Mouse (Mus musculus) 416B (cell line): ENCODE measurements around the gene Rab29.
"Not testable (repeated sequence)": the region's sequence is repeated elsewhere in the genome, so short reads cannot be mapped to it uniquely, and the experiment has no call there.

Experiments used
- DNase-seq: peaks from one replicate; pipeline ENCODE4 v3.0.0; 2011; ENCODE audit warnings: low read depth

Gene Rab29

DNA sequence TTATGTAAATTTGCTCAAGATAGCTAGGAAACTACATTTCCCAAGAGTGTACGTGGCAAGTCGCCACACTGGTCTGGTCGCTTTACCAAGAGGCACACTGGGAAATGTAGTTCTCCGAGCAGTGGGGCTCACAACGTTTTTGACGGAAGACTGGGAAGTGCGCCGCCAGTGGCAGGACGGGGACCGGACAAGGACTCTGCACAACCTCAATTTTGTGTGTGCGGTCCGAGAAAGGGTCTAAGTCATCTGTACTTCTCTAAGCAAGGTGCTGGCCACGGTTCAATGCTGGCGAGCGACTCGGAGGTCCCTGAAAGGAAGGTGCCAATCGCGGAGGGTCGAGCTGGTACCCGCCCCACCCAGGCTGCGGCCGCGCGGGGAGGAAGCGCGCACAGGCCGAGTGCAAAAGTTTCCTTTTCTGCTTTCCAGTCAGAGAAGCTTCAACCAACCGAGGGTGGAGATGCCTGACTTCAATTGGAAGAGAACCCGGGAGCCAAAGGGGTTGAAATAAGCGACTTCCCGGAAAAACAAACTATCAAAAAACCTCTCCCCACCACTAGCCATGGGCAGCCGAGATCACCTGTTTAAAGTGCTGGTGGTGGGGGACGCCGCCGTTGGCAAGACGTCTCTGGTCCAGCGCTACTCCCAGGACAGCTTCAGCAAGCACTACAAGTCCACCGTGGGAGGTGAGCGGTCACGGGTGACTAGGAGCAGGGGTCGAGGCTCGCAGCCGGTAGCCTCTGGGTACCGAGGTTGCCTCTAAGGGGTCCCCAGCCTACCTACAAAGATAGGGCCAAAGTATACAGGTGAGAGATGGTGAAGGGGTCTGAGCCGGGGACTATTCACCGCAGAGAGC, at the start of gene Rab29:
Gene Rab29 (plus strand): TSS at position 132 of the 853 bp plus-strand sequence.
- DNase-seq, result peak; percentile 96

DNA sequence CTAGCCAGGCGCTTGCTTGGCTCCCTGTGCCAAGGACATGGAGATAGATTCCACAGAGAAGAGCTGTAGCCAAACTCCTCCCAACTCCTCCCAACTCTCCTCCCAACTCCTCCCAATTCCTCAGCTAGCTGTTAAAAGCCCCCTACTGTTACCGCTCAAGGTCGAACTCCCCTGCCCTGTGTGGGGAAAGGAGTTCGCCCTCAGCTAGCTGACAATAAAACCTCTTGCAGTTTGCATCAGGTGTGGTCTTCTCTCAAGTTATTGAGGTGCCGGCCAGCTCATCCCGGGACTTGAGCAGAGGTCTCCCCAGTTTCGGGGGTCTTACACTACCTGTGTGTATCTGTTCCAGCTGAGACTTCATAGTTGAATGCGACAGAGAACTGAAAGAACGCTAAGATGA, 46.7 kb upstream of the Rab29 start:
- not testable (repeated sequence) for DNase-seq

DNA sequence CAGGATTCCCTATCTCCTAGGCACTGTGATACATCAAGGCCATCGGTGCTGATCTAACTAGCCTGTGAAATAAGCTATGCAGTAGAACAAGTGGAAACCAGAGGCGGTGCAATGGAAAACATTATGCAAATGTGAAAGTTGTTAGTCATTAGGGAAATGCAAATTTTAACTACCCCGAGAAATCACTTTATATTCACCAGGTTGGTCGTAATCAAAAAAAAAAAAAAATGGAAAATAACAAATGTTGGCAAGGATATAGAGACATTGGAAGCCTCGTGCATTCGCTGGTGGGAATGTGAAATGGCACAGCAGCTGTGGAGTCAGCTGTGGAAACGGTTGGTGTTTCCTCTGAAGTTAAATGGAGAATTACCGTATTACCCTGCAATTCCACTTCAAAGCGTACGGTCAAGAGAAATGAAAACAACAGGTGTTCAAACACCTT, 46.1 kb upstream of the Rab29 start:
- DNase-seq, result no peak

DNA sequence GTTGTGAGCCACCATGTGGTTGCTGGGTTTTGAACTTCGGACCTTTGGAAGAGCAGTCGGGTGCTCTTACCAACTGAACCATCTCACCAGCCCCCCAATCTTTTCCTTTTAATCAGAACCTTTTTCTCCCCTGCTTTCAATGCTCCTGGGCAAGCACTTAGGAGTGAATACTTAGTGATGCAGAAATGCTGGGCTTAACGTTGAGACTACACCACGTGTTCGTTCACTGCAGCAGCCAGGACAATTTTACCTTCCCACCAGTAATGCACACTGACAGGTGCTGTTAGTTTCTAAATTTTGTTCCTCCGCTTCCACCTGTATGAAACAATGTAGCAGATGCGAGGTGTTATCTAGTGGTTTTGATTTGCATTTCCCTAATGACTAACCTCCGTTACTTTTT, 44.7 kb upstream of the Rab29 start:
- no peak for DNase-seq

DNA sequence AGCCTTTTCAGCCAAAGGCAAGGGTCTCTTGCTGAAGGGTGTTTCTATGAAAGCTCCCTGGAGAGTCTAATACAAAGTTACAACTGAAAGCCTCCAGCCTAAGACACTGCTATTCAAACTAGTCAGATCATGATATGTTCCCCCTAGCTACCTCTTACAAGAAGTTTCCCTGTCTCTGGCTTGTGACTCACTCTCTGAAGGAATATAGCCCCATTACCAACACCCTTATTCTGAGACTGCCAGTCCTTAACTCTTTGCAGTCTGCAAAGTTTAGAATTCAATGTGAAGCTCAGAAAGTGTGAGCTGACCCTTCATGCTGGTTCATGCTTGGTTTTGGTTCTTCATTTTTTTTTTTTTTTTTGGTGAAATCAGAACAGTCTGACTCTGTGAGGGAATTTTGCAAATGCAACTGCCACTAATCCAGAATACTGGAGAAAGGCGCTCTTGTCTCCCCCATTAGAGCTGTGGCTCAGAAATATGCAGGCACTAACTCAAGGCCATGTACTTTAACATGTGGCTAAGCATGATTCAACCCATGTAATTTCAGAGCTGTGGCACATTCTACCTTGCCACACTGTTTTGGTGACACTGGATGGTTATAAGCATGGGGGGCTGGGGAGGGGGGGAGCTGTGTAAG, 44.0 kb upstream of the Rab29 start:
- DNase-seq, result no peak

DNA sequence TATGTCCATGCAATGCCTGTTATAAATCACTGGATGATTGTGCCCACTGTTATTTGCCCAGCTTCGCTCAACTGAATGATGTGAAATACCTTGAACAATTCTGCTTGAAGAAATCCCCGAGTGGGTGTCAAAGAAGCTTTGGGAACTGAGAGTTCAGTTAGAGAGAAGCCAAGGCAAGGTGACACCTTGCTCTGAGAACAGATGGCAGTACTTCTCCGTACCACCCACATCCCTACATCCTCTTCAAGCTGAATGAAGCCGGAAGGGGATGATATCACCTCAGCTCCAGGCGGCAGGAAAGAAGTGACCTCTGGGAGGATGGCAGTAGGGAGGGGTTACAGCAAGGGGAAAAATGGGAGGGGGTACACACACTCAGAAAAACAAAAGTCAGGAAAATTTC, 43.5 kb upstream of the Rab29 start:
- no peak for DNase-seq

DNA sequence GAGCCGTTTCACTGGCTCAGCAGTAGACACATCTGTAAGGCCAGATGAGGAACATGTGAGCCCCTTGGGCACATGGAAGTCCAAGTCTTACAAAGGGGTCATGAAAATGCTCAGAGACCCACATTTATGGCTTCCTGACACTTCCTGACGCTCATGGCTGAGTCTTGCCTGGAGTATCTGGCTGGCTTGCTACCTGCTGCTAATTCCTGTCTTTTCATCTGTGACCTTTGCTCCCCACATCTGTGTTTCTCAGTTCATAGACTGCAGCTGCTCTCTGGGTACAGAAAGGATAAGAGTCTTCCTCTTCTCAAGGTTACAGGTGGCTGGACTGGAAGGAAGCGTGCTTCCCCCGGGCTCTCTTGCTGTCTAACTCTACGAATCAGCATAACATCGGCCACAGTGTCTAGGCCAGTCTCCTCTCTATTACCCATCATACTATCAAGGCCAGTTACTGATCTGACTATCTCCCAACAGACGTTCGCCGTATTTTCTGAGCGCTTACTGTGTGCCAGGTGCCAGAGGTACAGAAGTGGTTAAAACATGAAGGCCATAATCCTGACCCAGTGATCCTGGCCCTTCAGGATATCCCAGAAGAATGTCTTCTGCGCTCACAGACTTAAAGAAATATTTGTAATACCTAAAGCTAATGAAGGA, 42.4 kb upstream of the Rab29 start:
- DNase-seq, result no peak

DNA sequence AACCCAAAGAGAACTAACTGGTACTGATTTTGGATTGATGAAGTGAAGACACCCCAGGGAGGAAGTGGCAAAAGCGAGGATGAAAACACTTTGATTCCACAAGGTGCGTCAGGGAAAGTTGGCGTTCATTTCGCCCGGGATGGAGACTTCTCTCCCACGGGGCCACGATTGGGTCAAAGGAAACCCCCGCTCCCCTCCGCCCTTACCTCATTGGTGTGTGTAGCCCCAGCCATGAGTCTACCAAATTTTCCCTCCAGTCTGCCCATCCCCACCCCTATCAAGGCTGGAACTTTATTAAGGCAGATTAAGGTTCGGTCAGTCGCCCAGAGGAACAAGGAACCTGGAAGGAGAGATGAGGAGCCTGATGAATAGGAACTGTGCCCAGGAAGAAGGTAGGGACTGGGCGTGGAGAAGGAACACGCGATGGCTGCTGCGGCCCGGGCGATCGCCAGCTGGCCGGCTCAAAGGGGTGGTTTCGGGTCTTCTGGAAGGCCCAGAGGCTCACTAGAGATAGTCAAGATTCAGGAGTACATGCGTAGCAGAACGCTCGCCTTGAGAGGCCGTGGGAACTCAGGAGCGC, 39.7 kb upstream of the Rab29 start, which contains the start of gene Slc41a1:
Gene Slc41a1 (plus strand): TSS at position 287 of the 580 bp plus-strand sequence.
- DNase-seq, result no peak

DNA sequence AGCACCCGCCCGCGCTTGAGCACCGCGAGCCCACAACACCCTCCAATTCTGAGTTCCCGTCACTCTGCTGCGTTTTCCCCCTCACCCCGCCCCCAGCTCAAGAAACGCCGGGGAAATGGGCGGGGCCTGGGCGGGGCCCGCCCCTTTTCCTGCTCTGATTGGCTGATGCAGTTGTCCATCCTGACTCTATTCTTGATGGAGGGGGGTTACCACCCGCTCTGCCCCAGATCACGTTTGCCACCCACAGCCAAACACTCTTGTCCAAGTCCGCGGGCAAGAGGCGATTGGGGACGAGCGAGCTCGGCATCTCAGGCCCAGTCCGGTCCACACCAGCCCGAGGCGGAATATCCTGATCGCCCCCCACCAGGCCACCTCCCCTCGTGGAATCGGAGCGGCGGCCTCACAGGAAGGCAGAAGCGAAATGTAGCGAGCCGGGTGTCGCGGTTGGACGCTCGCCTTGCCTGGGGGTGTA, 39.2 kb upstream of the Rab29 start:
- DNase-seq, result peak; percentile 96

DNA sequence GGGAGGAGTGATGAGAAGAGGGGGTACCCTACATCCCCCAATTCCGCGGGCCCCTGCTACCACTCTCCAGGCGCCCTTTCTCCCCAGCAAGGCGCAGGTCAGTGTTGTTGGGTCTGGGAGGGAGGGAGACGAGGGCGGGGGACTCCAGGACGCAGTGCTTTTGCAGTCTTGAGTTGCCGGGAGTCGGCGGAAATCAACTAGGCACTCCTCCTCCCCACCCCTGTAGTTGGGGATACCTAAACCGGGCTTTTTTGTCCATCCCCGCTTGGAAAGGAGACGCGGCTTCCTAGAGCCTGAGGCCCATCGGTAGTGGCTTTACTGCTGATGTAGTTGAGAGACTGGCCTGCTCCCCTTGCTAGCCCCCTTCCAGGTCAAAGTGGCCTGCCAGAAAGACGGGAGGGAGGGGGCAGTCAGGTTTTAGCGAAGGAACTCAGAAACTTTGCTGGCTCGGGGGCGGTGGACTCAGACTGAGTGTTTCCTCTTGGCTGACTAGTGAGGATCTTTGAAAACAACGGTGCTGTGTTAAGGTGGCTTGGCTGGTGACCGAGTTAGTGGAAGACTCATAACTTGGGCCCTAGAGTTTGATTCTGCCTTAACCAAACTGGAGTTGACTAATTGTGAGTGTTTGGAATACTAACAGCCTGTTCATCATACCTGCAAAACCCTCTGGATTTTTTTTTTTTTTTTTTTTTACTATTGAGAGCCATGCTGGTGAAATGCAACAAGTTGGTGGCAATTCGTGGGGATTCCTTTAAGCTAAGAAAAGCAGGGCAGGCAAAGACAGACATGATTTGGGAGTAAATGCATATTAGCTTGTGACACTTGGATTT, 38.5 kb upstream of the Rab29 start:
- DNase-seq, result peak; percentile 72

DNA sequence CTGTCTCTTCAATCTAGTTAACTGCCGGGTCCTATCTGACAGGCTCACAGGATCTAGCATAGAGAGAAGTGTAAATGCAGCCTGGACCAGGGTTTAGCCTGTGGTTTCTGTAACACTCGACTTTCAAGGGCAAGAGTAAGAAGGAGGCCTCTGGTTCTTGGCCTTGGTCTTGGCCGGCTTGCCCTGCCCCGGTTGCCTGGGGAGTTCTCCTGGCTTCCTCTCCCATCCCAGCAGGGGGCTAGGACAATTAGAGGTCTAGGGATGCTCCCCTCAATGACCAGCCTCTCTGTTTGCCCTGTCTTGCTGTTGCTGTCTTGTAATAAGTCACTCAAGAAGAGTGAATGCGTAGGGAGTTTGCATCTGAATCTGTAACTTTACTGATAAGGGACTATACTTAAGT, 37.7 kb upstream of the Rab29 start:
- peak; percentile 29 for DNase-seq

DNA sequence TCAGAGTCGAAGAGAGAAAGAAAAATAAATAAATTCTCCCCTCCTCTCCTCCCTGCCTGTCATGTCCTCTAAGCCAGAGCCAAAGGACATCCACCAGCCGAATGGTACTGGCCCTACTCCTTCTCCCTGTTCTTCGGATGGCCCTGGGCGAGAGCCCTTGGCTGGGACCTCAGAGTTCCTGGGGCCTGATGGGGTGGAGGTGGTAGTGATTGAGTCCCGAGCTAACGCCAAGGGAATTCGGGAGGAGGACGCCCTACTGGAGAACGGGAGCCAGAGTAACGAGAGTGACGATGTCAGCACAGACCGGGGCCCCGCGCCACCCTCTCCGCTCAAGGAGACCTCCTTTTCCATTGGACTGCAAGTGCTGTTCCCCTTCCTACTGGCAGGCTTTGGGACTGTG, 36.5 kb upstream of the Rab29 start:
- no peak for DNase-seq

DNA sequence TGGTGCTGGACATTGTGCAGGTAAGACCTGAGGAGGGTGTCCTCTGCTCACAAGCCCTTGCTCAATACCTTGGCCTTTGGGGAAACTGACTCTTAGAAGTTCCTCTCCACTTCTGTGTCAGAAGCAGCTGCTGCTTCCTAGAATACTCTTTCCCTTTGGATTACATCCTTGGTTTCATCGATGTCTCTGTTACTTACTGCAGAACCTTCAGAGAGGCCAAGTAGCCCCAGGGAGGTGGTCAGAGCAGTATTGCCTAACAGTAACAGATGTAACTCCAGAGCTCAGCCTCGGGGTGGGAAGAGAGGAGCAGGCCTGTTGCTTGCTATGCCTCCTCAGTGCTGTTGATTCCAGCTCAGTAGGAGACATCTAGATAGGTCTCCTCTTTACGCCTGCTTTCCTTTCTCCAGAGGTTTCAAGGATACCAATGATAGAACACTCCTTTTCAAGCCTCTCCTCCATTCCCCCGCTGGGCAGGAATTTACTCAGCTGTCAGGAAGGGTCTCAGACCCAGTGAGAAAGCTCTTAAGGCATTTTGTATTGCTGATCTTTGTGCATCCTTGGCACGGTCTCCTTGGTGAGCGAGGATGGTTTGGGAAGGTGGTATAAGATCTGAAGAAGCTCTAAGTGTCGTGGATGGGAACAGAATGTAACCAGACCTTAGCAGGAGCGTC, 35.9 kb upstream of the Rab29 start:
- DNase-seq, result no peak

DNA sequence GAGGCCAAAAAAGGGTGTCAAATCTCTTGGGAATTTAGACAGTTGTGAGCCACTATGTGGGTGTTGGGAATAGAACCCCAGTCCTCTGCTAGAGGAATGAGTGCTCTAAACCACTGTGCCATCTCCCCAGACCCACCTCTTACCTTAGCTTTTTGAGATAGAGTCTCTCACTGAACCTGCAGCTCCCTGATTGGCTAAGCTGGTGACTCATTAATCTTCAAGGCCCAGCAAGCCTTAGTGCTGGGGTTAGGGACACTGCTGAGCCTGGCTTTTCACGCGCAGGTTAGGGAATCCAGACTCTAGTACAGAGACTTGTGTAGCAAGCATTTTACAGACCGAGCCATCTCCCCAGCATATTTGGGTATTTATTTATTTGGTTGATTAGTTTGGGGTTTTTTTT, 30.0 kb upstream of the Rab29 start:
- DNase-seq, result peak; percentile 35

DNA sequence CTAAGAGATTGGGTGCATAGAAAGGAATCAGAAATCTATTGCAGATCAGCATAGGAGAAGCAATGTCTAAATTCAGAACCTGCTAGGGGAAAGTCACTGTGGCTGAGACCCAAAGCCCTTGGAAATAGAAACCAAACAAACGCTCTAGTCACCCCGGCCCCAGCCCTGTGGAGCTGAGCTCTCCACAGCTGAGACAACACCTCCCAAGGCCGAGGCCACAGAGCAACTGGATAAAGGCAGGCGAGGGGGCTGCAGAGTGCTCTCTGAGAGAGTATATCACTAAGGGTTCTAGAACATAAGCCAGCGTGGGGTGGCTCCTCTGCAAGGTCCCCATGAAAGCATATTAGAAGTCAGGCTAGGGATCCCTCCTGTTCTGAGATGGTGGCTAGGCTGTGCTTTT, 28.5 kb upstream of the Rab29 start:
- DNase-seq, result no peak

DNA sequence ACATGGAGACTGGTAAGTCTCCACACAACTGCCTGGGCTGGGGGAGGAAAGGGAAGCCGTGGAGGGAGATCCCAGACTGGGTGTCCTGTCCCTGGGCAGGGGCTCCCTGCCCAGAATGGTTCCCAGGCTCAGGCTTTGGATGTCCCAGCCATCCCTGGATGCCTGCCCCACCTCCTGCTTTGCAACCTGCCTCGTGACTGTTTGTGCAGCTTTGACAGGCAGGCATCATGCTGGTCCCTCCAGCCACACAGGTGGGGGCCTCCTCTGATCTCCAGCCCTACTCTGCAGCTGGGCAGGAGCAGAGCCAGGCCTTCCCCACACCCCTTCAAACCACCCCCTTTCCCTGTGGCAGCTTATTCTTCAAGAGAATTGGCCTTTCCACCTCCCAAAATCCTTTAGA, 27.7 kb upstream of the Rab29 start:
- DNase-seq, result no peak

DNA sequence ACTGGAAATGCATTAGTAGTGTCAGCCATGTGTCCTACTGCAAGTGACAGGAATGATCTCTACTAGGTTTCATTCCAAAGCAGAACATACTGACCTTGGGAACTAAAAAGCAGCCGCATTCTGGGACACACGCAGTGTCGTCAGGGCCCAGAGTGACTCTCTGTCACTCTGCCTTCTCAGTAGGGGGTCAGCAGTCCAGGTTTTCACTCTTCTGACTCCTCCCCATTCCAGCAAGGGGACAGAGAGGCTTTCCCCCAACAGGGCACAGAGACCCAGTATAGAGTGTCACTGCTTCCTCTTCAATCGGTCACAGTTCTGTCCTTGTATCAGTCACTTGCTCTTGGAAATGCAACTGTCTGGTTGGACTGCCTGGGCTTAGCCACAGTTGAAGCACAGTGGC, 24.8 kb upstream of the Rab29 start:
- DNase-seq, result no peak

DNA sequence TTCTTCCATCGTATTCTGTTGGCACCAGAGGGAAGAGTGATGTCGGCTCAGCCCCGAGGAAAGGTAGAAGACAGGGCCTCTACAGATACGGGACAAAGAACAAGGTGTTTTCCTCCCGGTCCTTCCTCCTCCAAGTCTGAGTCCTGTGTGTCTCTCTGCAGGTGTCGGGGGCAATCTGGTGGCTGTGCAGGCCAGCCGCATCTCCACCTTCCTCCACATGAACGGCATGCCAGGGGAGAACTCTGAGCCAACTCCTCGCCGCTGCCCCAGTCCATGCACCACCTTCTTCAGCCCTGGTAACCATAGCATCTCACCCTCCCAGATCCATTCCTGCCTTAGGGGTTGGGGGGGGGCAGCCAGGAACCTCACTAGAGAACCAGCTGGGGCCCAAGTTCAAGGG, 23.3 kb upstream of the Rab29 start:
- DNase-seq, result no peak

DNA sequence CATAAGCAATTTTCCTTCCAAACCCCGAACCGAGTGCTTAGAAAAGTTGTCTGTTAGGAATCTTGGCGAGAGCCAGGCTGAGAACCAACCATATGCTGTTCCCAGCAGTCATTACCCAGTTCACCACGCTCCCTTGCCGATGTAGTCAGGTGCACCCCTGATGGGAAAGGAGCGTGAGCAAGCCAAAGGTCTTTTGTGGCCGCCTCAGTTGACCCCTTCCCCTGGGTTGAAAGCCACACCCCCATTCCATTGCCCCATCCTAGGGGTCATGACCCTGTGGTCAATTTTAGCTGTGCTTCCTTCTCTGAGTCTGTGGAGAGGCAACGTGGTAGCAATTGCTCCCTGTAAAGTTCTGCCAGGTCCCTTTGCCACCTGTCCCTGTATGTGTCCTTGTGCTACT, 22.1 kb upstream of the Rab29 start:
- no peak for DNase-seq

DNA sequence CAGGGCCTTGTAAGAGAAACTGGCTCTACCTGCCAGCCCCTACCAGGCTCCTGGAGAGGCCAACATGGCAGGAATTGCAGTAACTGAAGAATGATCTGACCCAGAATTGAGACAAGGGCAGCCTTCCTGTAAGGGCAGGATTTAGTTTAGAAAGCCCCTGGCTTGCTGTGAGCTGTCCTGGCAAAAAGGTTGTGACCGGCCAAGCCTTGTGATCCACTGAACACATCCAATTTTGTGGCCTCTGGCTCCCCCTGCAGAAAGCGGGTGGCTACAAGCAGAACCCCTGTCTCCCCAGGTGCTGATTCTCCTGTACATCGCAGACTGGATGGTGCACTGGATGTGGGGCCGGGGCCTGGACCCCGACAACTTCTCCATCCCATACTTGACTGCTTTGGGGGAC, 20.8 kb upstream of the Rab29 start:
- DNase-seq, result peak; percentile 53

DNA sequence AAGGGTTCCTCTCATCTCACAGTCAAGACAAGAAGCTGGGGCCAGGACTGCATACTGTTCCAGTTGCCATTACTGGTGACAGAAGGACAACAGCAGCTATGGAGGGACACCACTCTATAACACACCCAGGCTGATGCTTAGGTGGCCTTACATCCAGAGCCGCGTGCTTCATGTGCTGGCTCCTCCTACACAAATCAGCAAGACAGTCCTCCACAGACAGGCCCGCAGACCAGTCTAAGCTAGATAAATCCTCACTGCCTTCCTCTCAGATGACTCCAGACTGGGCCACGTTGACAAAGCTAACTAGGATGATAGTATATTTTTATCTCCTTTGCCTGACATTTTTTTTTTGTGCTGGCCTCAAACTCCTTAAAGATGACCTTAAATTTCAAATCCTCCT, 5.2 kb upstream of the Rab29 start:
- no peak for DNase-seq
